Mouse (Mus musculus) heart, adult 18-20 months (tissue): Measurements from ENCODE around the gene Slf2. TPM values are rescaled to one million over a fixed set of nuclear protein-coding genes. Genes with fewer than 3 reads are reported as not detected.

Experiments used
- DNase-seq, 2 experiments: peaks; one replicate each; pipeline ENCODE4 v3.0.0; 2021 to 2022; ENCODE audit warnings: mixed read lengths in 1 of 2
- total RNA-seq, 2 experiments: library from RNA; stranded (reverse); gene quantifications; 2 replicates each; pipeline ENCODE4 v1.2.3; 2021

Slf2 gene
- total RNA-seq, 2 experiments from 2014 or later, result 22.8 to 23.7 TPM

DNA sequence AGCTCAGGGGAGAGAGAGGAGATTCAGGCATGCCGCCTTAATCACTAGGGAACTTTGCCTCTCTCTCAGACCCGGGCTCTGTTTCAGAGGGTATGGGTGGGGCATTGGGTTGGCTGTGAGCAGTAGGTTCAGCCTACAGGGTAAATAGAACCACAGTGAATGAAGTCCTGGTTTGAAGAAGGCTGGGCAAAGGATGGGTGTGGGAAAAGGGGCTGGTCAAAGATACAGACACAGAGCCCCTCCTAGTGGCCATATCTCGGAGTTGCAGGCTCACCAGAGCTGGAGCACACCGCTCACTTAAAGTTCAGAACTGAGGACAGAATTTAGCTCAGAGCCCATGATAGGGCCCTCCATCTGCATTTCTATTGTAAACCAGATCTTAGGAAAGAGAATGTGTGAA, 100.8 kb downstream of the Slf2 start:
- DNase-seq, result peak; percentile 75 to 88

Other genes with a start within 250 kb of the Slf2 start
- not detected for gene Pax2, start 175.1 kb upstream of the Slf2 start, total RNA-seq
- gene Sema4g, start 58.0 kb downstream of the Slf2 start, total RNA-seq, result under 1 TPM; 0.28 to 0.50 TPM
- gene Twnk, start 74.5 kb downstream of the Slf2 start, total RNA-seq, result 10 to 100 TPM; 32.5 to 32.8 TPM
- gene Mrpl43, start 75.3 kb downstream of the Slf2 start, total RNA-seq, result 10 to 100 TPM; 54.3 to 58.2 TPM
- 10 to 100 TPM; 55.3 to 58.9 TPM for gene Lzts2, start 83.3 kb downstream of the Slf2 start, total RNA-seq
- not detected for gene Pdzd7, start 114.6 kb downstream of the Slf2 start, total RNA-seq
- gene Sfxn3, start 116.4 kb downstream of the Slf2 start, total RNA-seq, result 1 to 10 TPM; 7.8 to 8.9 TPM
- 1 to 10 TPM; 3.3 to 4.1 TPM for gene Kazald1, start 144.1 kb downstream of the Slf2 start, total RNA-seq
- gene Tlx1, start 219.5 kb downstream of the Slf2 start, total RNA-seq, result not detected